Mouse (Mus musculus): ENCODE data around the gene Adap1. TPM values are rescaled to one million over a fixed set of nuclear protein-coding genes. Genes with fewer than 3 reads are reported as not detected.
"Not testable (repeated sequence)": the region's sequence is repeated elsewhere in the genome, so short reads cannot be mapped to it uniquely, and the experiment has no call there.

Adap1 gene
- polyA plus RNA-seq, 1 experiment from 2014 or later = 2.1 TPM

GRCm38 (mm10) chr5:139347225-139347624, 21.8 kb upstream of the Adap1 start:
- Histone ChIP-seq H3K4me3 (replicated peaks) (no peak overlapping the region), H3K4me2 (no peak overlapping the region), H3K27ac (peak overlapping the region; percentile 75; the same call in 1 of the 2 replicates), H3K4me1 (peaks cover 37% of the 10 kb centered on the region), H3K9ac (no peak overlapping the region), H3K27me3 (peaks cover 10% of the 10 kb centered on the region), H3K36me3 (peaks cover 8% of the 10 kb centered on the region), H3K9me3 (replicated peaks) (no peaks in the 10 kb centered on the region)
- ATAC-seq (replicated peaks; ENCODE audit: low FRiP score) = no peak
- 64% methylated on average over 1 of the region's 1 CpGs for WGBS

DNA sequence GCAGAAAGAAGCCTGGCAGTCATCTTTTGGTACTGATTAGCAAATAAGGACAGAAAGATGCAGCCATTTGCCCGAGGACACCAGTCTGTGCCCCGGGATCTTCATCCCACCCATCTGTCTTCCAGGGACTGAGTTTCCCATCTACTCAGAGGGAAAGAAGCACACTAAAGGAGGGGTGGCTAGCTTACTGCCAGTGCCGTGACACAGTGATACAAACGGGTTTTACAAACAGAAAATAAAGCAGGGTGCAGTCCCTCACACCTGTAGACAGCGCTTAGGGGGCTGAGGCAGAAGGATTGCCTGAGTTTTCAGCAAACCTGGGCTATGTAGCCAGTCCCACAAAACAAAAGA, 19.9 kb upstream of the Adap1 start:
- Histone ChIP-seq H3K9me3 (replicated peaks) (no peaks in the 10 kb centered on the region), H3K36me3 (peaks cover 24% of the 10 kb centered on the region), H3K4me2 (peak overlapping the region; percentile 96), H3K27me3 (no peaks in the 10 kb centered on the region), H3K4me1 (peaks cover 29% of the 10 kb centered on the region), H3K9ac (peak overlapping the region; percentile 95; the same call in 1 of the 2 replicates), H3K4me3 (replicated peaks) (peak overlapping the region; percentile 83), H3K27ac (peak overlapping the region; percentile 88; the same call in 1 of the 2 replicates)
- 9% methylated on average over 5 of the region's 5 CpGs for WGBS
- ATAC-seq (replicated peaks; ENCODE audit: low FRiP score) = peak; percentile 14; the same call in 1 of the 2 replicates

DNA sequence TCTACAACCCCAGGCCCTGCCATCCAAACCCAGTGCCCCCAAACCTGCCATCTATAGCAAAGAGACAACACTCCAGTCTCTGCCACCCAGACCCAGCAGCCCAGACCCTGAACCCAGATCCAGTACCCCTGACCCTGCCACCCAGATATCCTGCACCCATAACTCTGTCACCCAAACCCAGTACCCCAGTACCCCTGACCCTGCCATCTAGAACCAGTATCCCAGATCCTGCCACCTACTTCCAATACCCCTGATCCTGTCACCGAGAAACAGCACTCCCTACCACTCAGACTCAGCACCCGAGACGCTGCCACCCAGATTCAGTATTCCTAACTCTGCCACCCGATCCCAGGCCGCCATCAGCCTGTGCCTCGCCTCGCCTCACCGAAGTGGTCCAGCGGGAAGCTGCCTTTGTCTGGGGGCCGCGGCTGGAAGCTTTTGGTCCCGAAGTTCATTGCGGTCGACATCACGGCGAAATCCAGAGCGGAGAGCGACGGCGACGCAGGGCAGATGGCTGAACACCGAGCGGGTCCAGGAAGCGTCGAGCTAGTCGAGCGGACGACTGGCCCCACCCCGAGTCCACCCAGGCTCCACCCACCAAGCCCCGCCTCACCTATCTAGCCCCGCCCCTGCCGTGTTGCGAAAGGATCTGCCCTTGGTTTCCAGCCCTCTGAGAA, 19.4 kb upstream of the Adap1 start:
- under 1% methylated on average over 33 of the region's 33 CpGs for WGBS
- Histone ChIP-seq H3K9ac (peak overlapping the region; percentile 95), H3K4me3 (replicated peaks) (peak overlapping the region; percentile 83), H3K4me1 (peaks cover 29% of the 10 kb centered on the region), H3K36me3 (peaks cover 30% of the 10 kb centered on the region), H3K27me3 (no peaks in the 10 kb centered on the region), H3K4me2 (peak overlapping the region; percentile 96), H3K27ac (peak overlapping the region; percentile 88), H3K9me3 (replicated peaks) (no peaks in the 10 kb centered on the region)
- ATAC-seq (replicated peaks; ENCODE audit: low FRiP score) = peak; percentile 89

GRCm38 (mm10) chr5:139344021-139344686, 18.7 kb upstream of the Adap1 start:
- Histone ChIP-seq H3K27ac (peak overlapping the region; percentile 88), H3K9me3 (replicated peaks) (no peaks in the 10 kb centered on the region), H3K4me2 (peak overlapping the region; percentile 96), H3K4me3 (replicated peaks) (peak overlapping the region; percentile 83), H3K4me1 (peaks cover 36% of the 10 kb centered on the region), H3K9ac (peak overlapping the region; percentile 95), H3K36me3 (peaks cover 36% of the 10 kb centered on the region), H3K27me3 (no peaks in the 10 kb centered on the region)
- 4% methylated on average over 12 of the region's 12 CpGs for WGBS
- peak; percentile 76 for ATAC-seq (replicated peaks; ENCODE audit: low FRiP score)

- Histone ChIP-seq H3K27ac (peak overlapping the region; percentile 6; the same call in 1 of the 2 replicates), H3K4me3 (replicated peaks) (no peak overlapping the region), H3K9me3 (replicated peaks) (no peaks in the 10 kb centered on the region), H3K36me3 (peaks cover 82% of the 10 kb centered on the region), H3K9ac (no peak overlapping the region), H3K4me1 (peaks cover 29% of the 10 kb centered on the region), H3K4me2 (no peak overlapping the region), H3K27me3 (no peaks in the 10 kb centered on the region)
- ATAC-seq (replicated peaks; ENCODE audit: low FRiP score) = no peak
- 61% methylated on average over 11 of the region's 11 CpGs for WGBS
Observed at GRCm38 (mm10) chr5:139338891-139339290, 13.5 kb upstream of the Adap1 start.

- Histone ChIP-seq H3K4me2 (no peak overlapping the region), H3K27me3 (no peaks in the 10 kb centered on the region), H3K4me1 (peaks cover 29% of the 10 kb centered on the region), H3K4me3 (replicated peaks) (no peak overlapping the region), H3K9me3 (replicated peaks) (no peaks in the 10 kb centered on the region), H3K27ac (peak overlapping the region; percentile 6; the same call in 1 of the 2 replicates), H3K9ac (no peak overlapping the region), H3K36me3 (peaks cover 82% of the 10 kb centered on the region)
- 63% methylated on average over 3 of the region's 3 CpGs for WGBS
- no peak for ATAC-seq (replicated peaks; ENCODE audit: low FRiP score)
Observed at GRCm38 (mm10) chr5:139338403-139338802, 13.0 kb upstream of the Adap1 start.

GRCm38 (mm10) chr5:139337826-139338370, 12.5 kb upstream of the Adap1 start:
- Histone ChIP-seq H3K4me3 (replicated peaks) (no peak overlapping the region), H3K4me1 (peaks cover 30% of the 10 kb centered on the region), H3K9ac (no peak overlapping the region), H3K27me3 (no peaks in the 10 kb centered on the region), H3K9me3 (replicated peaks) (no peaks in the 10 kb centered on the region), H3K36me3 (peaks cover 81% of the 10 kb centered on the region), H3K4me2 (no peak overlapping the region), H3K27ac (no peak overlapping the region)
- WGBS = 57% methylated on average over 13 of the region's 13 CpGs
- no peak for ATAC-seq (replicated peaks; ENCODE audit: low FRiP score)

- ATAC-seq (replicated peaks; ENCODE audit: low FRiP score) = no peak
- Histone ChIP-seq H3K4me3 (replicated peaks) (no peak overlapping the region), H3K4me1 (peaks cover 48% of the 10 kb centered on the region), H3K4me2 (no peak overlapping the region), H3K27ac (no peak overlapping the region), H3K36me3 (peaks cover 60% of the 10 kb centered on the region), H3K27me3 (no peaks in the 10 kb centered on the region), H3K9me3 (replicated peaks) (no peaks in the 10 kb centered on the region), H3K9ac (no peak overlapping the region)
- 94% methylated on average over 4 of the region's 4 CpGs for WGBS
Observed at GRCm38 (mm10) chr5:139335634-139336033, 10.2 kb upstream of the Adap1 start.

- not testable (repeated sequence) for H3K9me3 ChIP-seq (replicated peaks)
Observed at GRCm38 (mm10) chr5:139334394-139334793, 9.0 kb upstream of the Adap1 start.

GRCm38 (mm10) chr5:139333301-139334013, 8.0 kb upstream of the Adap1 start:
- H3K4me1 ChIP-seq = peaks cover 35% of the 10 kb centered on the region
- H3K9me3 ChIP-seq (replicated peaks) = no peaks in the 10 kb centered on the region
- H3K4me2 ChIP-seq = no peak overlapping the region
- peaks cover 38% of the 10 kb centered on the region for H3K36me3 ChIP-seq
- peak; percentile 27; the same call in 1 of the 2 replicates for ATAC-seq (replicated peaks; ENCODE audit: low FRiP score)
- peak overlapping the region; percentile 61 for H3K27ac ChIP-seq
- no peaks in the 10 kb centered on the region for H3K27me3 ChIP-seq
- WGBS = 51% methylated on average over 16 of the region's 16 CpGs
- no peak overlapping the region for H3K4me3 ChIP-seq (replicated peaks)
- H3K9ac ChIP-seq = no peak overlapping the region

More at GRCm38 (mm10) chr5:139334394-139334793, 9.0 kb upstream of the Adap1 start:
- H3K4me1 ChIP-seq = peaks cover 44% of the 10 kb centered on the region
- H3K4me3 ChIP-seq (replicated peaks); H3K27ac ChIP-seq; H3K27me3 ChIP-seq; H3K4me2 ChIP-seq; H3K9ac ChIP-seq; ATAC-seq (replicated peaks; ENCODE audit: low FRiP score): not testable (repeated sequence)
- peaks cover 48% of the 10 kb centered on the region for H3K36me3 ChIP-seq
- WGBS = 84% methylated on average over 10 of the region's 10 CpGs

- no peak for ATAC-seq (replicated peaks; ENCODE audit: low FRiP score)
- WGBS = 77% methylated on average over 8 of the region's 8 CpGs
Observed at GRCm38 (mm10) chr5:139332590-139333272, 7.3 kb upstream of the Adap1 start.

More at GRCm38 (mm10) chr5:139332590-139333272, 7.3 kb upstream of the Adap1 start:
- Histone ChIP-seq H3K27me3 (no peaks in the 10 kb centered on the region), H3K36me3 (peaks cover 31% of the 10 kb centered on the region), H3K27ac (peak overlapping the region; percentile 61; the same call in 1 of the 2 replicates), H3K9ac (no peak overlapping the region), H3K9me3 (replicated peaks) (no peaks in the 10 kb centered on the region), H3K4me1 (peaks cover 29% of the 10 kb centered on the region), H3K4me2 (no peak overlapping the region), H3K4me3 (replicated peaks) (no peak overlapping the region)

Measured in kidney, embryonic 15.5 days (tissue).